ENCODE assay signal across 8 mouse cellular contexts in genomic region chr9:44325032-44325767, GRCm38 (mm10). TPM values are rescaled to one million over a fixed set of nuclear protein-coding genes. Genes with fewer than 3 reads are reported as not detected.
DNase-seq lines count a peak whose midpoint lies in the region; ATAC-seq and TF ChIP-seq lines count a peak whose summit lies in the region.
"Not testable (repeated sequence)": the region's sequence is repeated elsewhere in the genome, so short reads cannot be mapped to it uniquely, and the experiment has no call there.

No protein-coding gene starts in this region.

- not testable (repeated sequence) for DNase-seq in heart, embryonic 10.5 days (ENCODE audit: low spot score); liver, adult 2 months (ENCODE audit: extremely low read depth, low read depth, low spot score); lung, postnatal 0 days (ENCODE audit: low spot score)

- ATAC-seq in hindbrain, embryonic 13.5 days (ENCODE audit: low FRiP score); kidney, embryonic 15.5 days (replicated peaks; ENCODE audit: low FRiP score); lung, postnatal 0 days; neural tube, embryonic 12.5 days (ENCODE audit: low FRiP score, low read depth): not testable (repeated sequence)

- not testable (repeated sequence) for TF ChIP-seq EP300 in ES-Bruce4 (IDR thresholded peaks at IDR 0.05; ENCODE audit: insufficient read depth, low read depth, low read length); lung, postnatal 0 days (IDR thresholded peaks at IDR 0.05)

- H3K36me3 ChIP-seq in ES-Bruce4 (ENCODE audit: control insufficient read depth, insufficient read depth, low read length, poor library complexity, severe bottlenecking); liver, adult 2 months (ENCODE audit: control insufficient read depth, insufficient read depth, low read length); lung, postnatal 0 days (ENCODE audit: insufficient read depth, low read length): not testable (repeated sequence)
- H3K36me3 ChIP-seq in erythroblast, embryonic 14.5 days (ENCODE audit: control insufficient read depth), result peaks cover 24% of the 10 kb centered on the region
- H3K36me3 ChIP-seq in heart, embryonic 10.5 days, result peaks cover 23% of the 10 kb centered on the region
- H3K36me3 ChIP-seq in hindbrain, embryonic 13.5 days, result peaks cover 15% of the 10 kb centered on the region
- peaks cover 17% of the 10 kb centered on the region for H3K36me3 ChIP-seq in kidney, embryonic 15.5 days
- H3K36me3 ChIP-seq in neural tube, embryonic 12.5 days, result peaks cover 11% of the 10 kb centered on the region

- H3K4me2 ChIP-seq in hindbrain, embryonic 13.5 days, result peak overlapping the region; percentile 88
- H3K4me2 ChIP-seq in kidney, embryonic 15.5 days, result peak overlapping the region; percentile 76
- 0 out of 2 replicates have a peak overlapping the region, but pooled peaks have one; percentile 83 for H3K4me2 ChIP-seq in lung, postnatal 0 days (replicated peaks; ENCODE audit: low read depth, low read length)
- peak overlapping the region; percentile 83 for H3K4me2 ChIP-seq in neural tube, embryonic 12.5 days (replicated peaks)

- TF ChIP-seq CTCF in ES-Bruce4 (IDR thresholded peaks at IDR 0.05; ENCODE audit: low read depth, low read length); liver, adult 2 months (IDR thresholded peaks at IDR 0.05; ENCODE audit: low read depth, low read length): not testable (repeated sequence)
- 0 out of 2 replicates have a peak, but pooled peaks have one; percentile 2 for TF ChIP-seq CTCF in lung, postnatal 0 days (IDR thresholded peaks at IDR 0.05)

- not testable (repeated sequence) for H3K9me3 ChIP-seq in ES-Bruce4 (replicated peaks; ENCODE audit: control insufficient read depth, insufficient read depth, low read length, poor library complexity, severe bottlenecking); erythroblast, embryonic 14.5 days (ENCODE audit: control insufficient read depth, low read length); heart, embryonic 10.5 days; hindbrain, embryonic 13.5 days; kidney, embryonic 15.5 days (replicated peaks); lung, postnatal 0 days (ENCODE audit: low read length); neural tube, embryonic 12.5 days

- H3K4me1 ChIP-seq in ES-Bruce4 (ENCODE audit: control insufficient read depth, insufficient read depth, low read length); liver, adult 2 months (ENCODE audit: control insufficient read depth, insufficient read depth, low read length); lung, postnatal 0 days (ENCODE audit: insufficient read depth, low read depth, low read length): not testable (repeated sequence)
- H3K4me1 ChIP-seq in erythroblast, embryonic 14.5 days (ENCODE audit: control insufficient read depth), result peaks cover 52% of the 10 kb centered on the region
- H3K4me1 ChIP-seq in heart, embryonic 10.5 days, result peaks cover 20% of the 10 kb centered on the region
- H3K4me1 ChIP-seq in hindbrain, embryonic 13.5 days (replicated peaks), result peaks cover 23% of the 10 kb centered on the region
- H3K4me1 ChIP-seq in kidney, embryonic 15.5 days, result peaks cover 24% of the 10 kb centered on the region
- peaks cover 19% of the 10 kb centered on the region for H3K4me1 ChIP-seq in neural tube, embryonic 12.5 days

- 65% methylated on average over 7 of the region's 8 CpGs for WGBS in heart, embryonic 10.5 days
- WGBS in hindbrain, embryonic 13.5 days, result 71% methylated on average over 7 of the region's 8 CpGs
- WGBS in kidney, embryonic 15.5 days, result 67% methylated on average over 7 of the region's 8 CpGs
- WGBS in liver, adult 2 months, result 73% methylated on average over 7 of the region's 8 CpGs
- WGBS in lung, postnatal 0 days, result 56% methylated on average over 7 of the region's 8 CpGs
- WGBS in neural tube, embryonic 12.5 days, result 60% methylated on average over 7 of the region's 8 CpGs

- H3K27ac ChIP-seq in ES-Bruce4 (ENCODE audit: insufficient read depth, low read length), result 0 out of 2 replicates have a peak overlapping the region, but pooled peaks have one; percentile 31
- H3K27ac ChIP-seq in heart, embryonic 10.5 days, result peak overlapping the region; percentile 97; the same call in 1 of the 2 replicates
- peak overlapping the region; percentile 94; the same call in 1 of the 2 replicates for H3K27ac ChIP-seq in hindbrain, embryonic 13.5 days
- peak overlapping the region; percentile 97 for H3K27ac ChIP-seq in kidney, embryonic 15.5 days
- peak overlapping the region; percentile 82; the same call in 1 of the 2 replicates for H3K27ac ChIP-seq in liver, adult 2 months (replicated peaks; ENCODE audit: insufficient read depth, low read depth, low read length)
- H3K27ac ChIP-seq in lung, postnatal 0 days (ENCODE audit: low read length), result peak overlapping the region; percentile 91
- H3K27ac ChIP-seq in neural tube, embryonic 12.5 days, result not testable (repeated sequence)

- not testable (repeated sequence) for H3K79me2 ChIP-seq in liver, adult 2 months (ENCODE audit: control insufficient read depth, insufficient read depth, low read length)

- H3K27me3 ChIP-seq in ES-Bruce4 (ENCODE audit: control insufficient read depth, insufficient read depth, low read length, poor library complexity, severe bottlenecking); erythroblast, embryonic 14.5 days (ENCODE audit: control insufficient read depth); heart, embryonic 10.5 days (ENCODE audit: insufficient read depth, poor library complexity, severe bottlenecking); hindbrain, embryonic 13.5 days; kidney, embryonic 15.5 days; liver, adult 2 months (ENCODE audit: control insufficient read depth, insufficient read depth, low read length); lung, postnatal 0 days (replicated peaks; ENCODE audit: insufficient read depth, low read length); neural tube, embryonic 12.5 days (replicated peaks): not testable (repeated sequence)

- TF ChIP-seq POLR2A in ES-Bruce4 (IDR thresholded peaks at IDR 0.05; ENCODE audit: insufficient read depth, low read length); liver, adult 2 months (IDR thresholded peaks at IDR 0.05; ENCODE audit: extremely low read depth, insufficient read depth, low read length): not testable (repeated sequence)

- peak overlapping the region; percentile 79; the same call in 1 of the 2 replicates for H3K9ac ChIP-seq in ES-Bruce4 (ENCODE audit: low read depth, poor library complexity, severe bottlenecking)
- peak overlapping the region; percentile 92; the same call in 1 of the 2 replicates for H3K9ac ChIP-seq in hindbrain, embryonic 13.5 days
- H3K9ac ChIP-seq in kidney, embryonic 15.5 days; liver, adult 2 months (ENCODE audit: low read depth, low read length): not testable (repeated sequence)
- 0 out of 2 replicates have a peak overlapping the region, but pooled peaks have one; percentile 46 for H3K9ac ChIP-seq in lung, postnatal 0 days (replicated peaks; ENCODE audit: low read depth)
- 0 out of 2 replicates have a peak overlapping the region, but pooled peaks have one; percentile 29 for H3K9ac ChIP-seq in neural tube, embryonic 12.5 days

- not testable (repeated sequence) for H3K4me3 ChIP-seq in ES-Bruce4 (ENCODE audit: low read depth, low read length); liver, adult 2 months (ENCODE audit: insufficient read depth, low read depth, low read length); lung, postnatal 0 days (ENCODE audit: low read depth, low read length); neural tube, embryonic 12.5 days
- peak overlapping the region; percentile 84 for H3K4me3 ChIP-seq in erythroblast, embryonic 14.5 days (replicated peaks)
- peak overlapping the region; percentile 89 for H3K4me3 ChIP-seq in heart, embryonic 10.5 days
- peak overlapping the region; percentile 86 for H3K4me3 ChIP-seq in hindbrain, embryonic 13.5 days
- peak overlapping the region; percentile 88 for H3K4me3 ChIP-seq in kidney, embryonic 15.5 days (replicated peaks)

RNA-seq across cellular contexts. Expression of gene Dpagt1, which starts 0.6 kb away (rescaled TPM):
- polyA plus RNA-seq in ES-Bruce4 (2011; ENCODE audit: insufficient read depth, insufficient read length, low read depth, missing spikeins), result 13.7 and 17.4 TPM in 2 replicates
- 0.15 and 0.20 TPM in 2 replicates for polyA plus RNA-seq in erythroblast, embryonic 14.5 days (2012)
- 35.2 and 36.6 TPM in 2 replicates for polyA plus RNA-seq in heart, embryonic 10.5 days (2016; fragmentation: Nextera tagmentation; extraction: Ambion mirVana)
- 37.0 and 40.4 TPM in 2 replicates for polyA plus RNA-seq in hindbrain, embryonic 13.5 days (2015; fragmentation: Nextera tagmentation; extraction: Ambion mirVana)
- polyA plus RNA-seq in kidney, embryonic 15.5 days (2015; fragmentation: Nextera tagmentation; extraction: Ambion mirVana), result 41.7 and 46.7 TPM in 2 replicates
- total RNA-seq in liver, adult 2 months (2014; rRNA removed), result 8.7 and 13.1 TPM in 2 replicates
- 57.4 and 71.7 TPM in 2 replicates for polyA plus RNA-seq in liver, adult 2 months (2012; rRNA removed)
- 38.3 and 42.1 TPM in 2 replicates for polyA plus RNA-seq in lung, postnatal 0 days (2015; fragmentation: Nextera tagmentation; extraction: Ambion mirVana)
- 34.6 and 39.1 TPM in 2 replicates for polyA plus RNA-seq in neural tube, embryonic 12.5 days (2016; fragmentation: Nextera tagmentation; extraction: Ambion mirVana)

RNA-seq across cellular contexts. Expression of gene C2cd2l, which starts 5.1 kb away (rescaled TPM):
- polyA plus RNA-seq in ES-Bruce4 (2011; ENCODE audit: insufficient read depth, insufficient read length, low read depth, missing spikeins), result 5.1 and 7.0 TPM in 2 replicates
- 24.5 and 25.4 TPM in 2 replicates for polyA plus RNA-seq in erythroblast, embryonic 14.5 days (2012)
- polyA plus RNA-seq in heart, embryonic 10.5 days (2016; fragmentation: Nextera tagmentation; extraction: Ambion mirVana), result 6.9 and 9.5 TPM in 2 replicates
- 19.1 and 21.6 TPM in 2 replicates for polyA plus RNA-seq in hindbrain, embryonic 13.5 days (2015; fragmentation: Nextera tagmentation; extraction: Ambion mirVana)
- 6.6 and 8.8 TPM in 2 replicates for polyA plus RNA-seq in kidney, embryonic 15.5 days (2015; fragmentation: Nextera tagmentation; extraction: Ambion mirVana)
- total RNA-seq in liver, adult 2 months (2014; rRNA removed), result 5.2 and 7.9 TPM in 2 replicates
- 60.1 and 60.9 TPM in 2 replicates for polyA plus RNA-seq in liver, adult 2 months (2012; rRNA removed)
- polyA plus RNA-seq in lung, postnatal 0 days (2015; fragmentation: Nextera tagmentation; extraction: Ambion mirVana), result 8.1 and 10.3 TPM in 2 replicates
- 25.3 and 26.9 TPM in 2 replicates for polyA plus RNA-seq in neural tube, embryonic 12.5 days (2016; fragmentation: Nextera tagmentation; extraction: Ambion mirVana)

RNA-seq across cellular contexts. Expression of gene H2afx, which starts 9.3 kb away (rescaled TPM):
- polyA plus RNA-seq in ES-Bruce4 (2011; ENCODE audit: insufficient read depth, insufficient read length, low read depth, missing spikeins), result 173 and 202 TPM in 2 replicates
- polyA plus RNA-seq in erythroblast, embryonic 14.5 days (2012), result 364 and 434 TPM in 2 replicates
- 258 and 270 TPM in 2 replicates for polyA plus RNA-seq in heart, embryonic 10.5 days (2016; fragmentation: Nextera tagmentation; extraction: Ambion mirVana)
- polyA plus RNA-seq in hindbrain, embryonic 13.5 days (2015; fragmentation: Nextera tagmentation; extraction: Ambion mirVana), result 145 and 151 TPM in 2 replicates
- 390 and 426 TPM in 2 replicates for polyA plus RNA-seq in kidney, embryonic 15.5 days (2015; fragmentation: Nextera tagmentation; extraction: Ambion mirVana)
- 5.6 and 11.2 TPM in 2 replicates for total RNA-seq in liver, adult 2 months (2014; rRNA removed)
- polyA plus RNA-seq in liver, adult 2 months (2012; rRNA removed), result 22.5 and 23.6 TPM in 2 replicates
- 50.0 and 52.7 TPM in 2 replicates for polyA plus RNA-seq in lung, postnatal 0 days (2015; fragmentation: Nextera tagmentation; extraction: Ambion mirVana)
- 281 and 302 TPM in 2 replicates for polyA plus RNA-seq in neural tube, embryonic 12.5 days (2016; fragmentation: Nextera tagmentation; extraction: Ambion mirVana)

RNA-seq across cellular contexts. Expression of gene Hmbs, which starts 18.8 kb away (rescaled TPM):
- polyA plus RNA-seq in ES-Bruce4 (2011; ENCODE audit: insufficient read depth, insufficient read length, low read depth, missing spikeins), result 76.5 and 80.3 TPM in 2 replicates
- polyA plus RNA-seq in erythroblast, embryonic 14.5 days (2012), result 331 and 361 TPM in 2 replicates
- 276 and 285 TPM in 2 replicates for polyA plus RNA-seq in heart, embryonic 10.5 days (2016; fragmentation: Nextera tagmentation; extraction: Ambion mirVana)
- 66.8 and 70.8 TPM in 2 replicates for polyA plus RNA-seq in hindbrain, embryonic 13.5 days (2015; fragmentation: Nextera tagmentation; extraction: Ambion mirVana)
- 126 and 145 TPM in 2 replicates for polyA plus RNA-seq in kidney, embryonic 15.5 days (2015; fragmentation: Nextera tagmentation; extraction: Ambion mirVana)
- 61.3 and 67.7 TPM in 2 replicates for total RNA-seq in liver, adult 2 months (2014; rRNA removed)
- polyA plus RNA-seq in liver, adult 2 months (2012; rRNA removed), result 58.8 and 61.4 TPM in 2 replicates
- polyA plus RNA-seq in lung, postnatal 0 days (2015; fragmentation: Nextera tagmentation; extraction: Ambion mirVana), result 57.5 and 59.3 TPM in 2 replicates
- 92.8 and 95.0 TPM in 2 replicates for polyA plus RNA-seq in neural tube, embryonic 12.5 days (2016; fragmentation: Nextera tagmentation; extraction: Ambion mirVana)

RNA-seq across cellular contexts. Expression of gene Hinfp, which starts 19.7 kb away (rescaled TPM):
- 24.8 and 27.8 TPM in 2 replicates for polyA plus RNA-seq in ES-Bruce4 (2011; ENCODE audit: insufficient read depth, insufficient read length, low read depth, missing spikeins)
- 0.57 and 0.75 TPM in 2 replicates for polyA plus RNA-seq in erythroblast, embryonic 14.5 days (2012)
- polyA plus RNA-seq in heart, embryonic 10.5 days (2016; fragmentation: Nextera tagmentation; extraction: Ambion mirVana), result 23.5 and 25.0 TPM in 2 replicates
- polyA plus RNA-seq in hindbrain, embryonic 13.5 days (2015; fragmentation: Nextera tagmentation; extraction: Ambion mirVana), result 31.4 and 36.6 TPM in 2 replicates
- 27.1 and 27.9 TPM in 2 replicates for polyA plus RNA-seq in kidney, embryonic 15.5 days (2015; fragmentation: Nextera tagmentation; extraction: Ambion mirVana)
- total RNA-seq in liver, adult 2 months (2014; rRNA removed), result 7.4 and 7.6 TPM in 2 replicates
- 10.6 and 16.9 TPM in 2 replicates for polyA plus RNA-seq in liver, adult 2 months (2012; rRNA removed)
- polyA plus RNA-seq in lung, postnatal 0 days (2015; fragmentation: Nextera tagmentation; extraction: Ambion mirVana), result 10.0 and 11.3 TPM in 2 replicates
- 31.2 and 33.5 TPM in 2 replicates for polyA plus RNA-seq in neural tube, embryonic 12.5 days (2016; fragmentation: Nextera tagmentation; extraction: Ambion mirVana)

Comparison
In these comparisons a context has a peak if more than half of its experiments do, and no peak if none do; other contexts are left out.
1. RNA of gene Dpagt1, which starts 0.6 kb away (polyA plus RNA-seq): 57.4 to 71.7 TPM in liver, adult 2 months, 41.7 to 46.7 TPM in kidney, embryonic 15.5 days, 38.3 to 42.1 TPM in lung, postnatal 0 days, 37.0 to 40.4 TPM in hindbrain, embryonic 13.5 days, 34.6 to 39.1 TPM in neural tube, embryonic 12.5 days, 35.2 to 36.6 TPM in heart, embryonic 10.5 days and 13.7 to 17.4 TPM in ES-Bruce4; 0.15 to 0.20 TPM in erythroblast, embryonic 14.5 days; every median in the first group is over 10 times any median in the second.
2. Peak in every context shown above with its lines, with median percentiles within 50 percentile points of each other: H3K4me2 ChIP-seq.